Comparison of ENCODE assay signal across 8 mouse cellular contexts in genomic region chr6:5298092-5298554, GRCm38 (mm10). TPM values are rescaled to one million over a fixed set of nuclear protein-coding genes. Genes with fewer than 3 reads are reported as not detected.
A peak's percentile ranks its signal among the peaks of the same experiment; 100 is the strongest.
DNase-seq lines count a peak whose midpoint lies in the region; ATAC-seq and TF ChIP-seq lines count a peak whose summit lies in the region.

Pon2 (minus strand) TSS chr6:5298455.

- H3K36me3 ChIP-seq in embryonic facial prominence, embryonic 12.5 days: no peaks in the 10 kb centered on the region
- H3K36me3 ChIP-seq in limb, embryonic 15.5 days: no peaks in the 10 kb centered on the region
- no peaks in the 10 kb centered on the region for H3K36me3 ChIP-seq in midbrain, postnatal 0 days (ENCODE audit: insufficient read depth, low read length)

- peak; percentile 17 to 41 for DNase-seq in cerebellum, adult 18-20 months
- no peak for DNase-seq in cerebellum, adult 9-10 months
- peak; percentile 87 to 92 for DNase-seq in heart, adult 18-20 months
- DNase-seq in kidney, adult 18-20 months: peak; percentile 85
- peak; percentile 57 for DNase-seq in midbrain, postnatal 0 days (ENCODE audit: low spot score)
- peak; percentile 85 to 93 for DNase-seq in spleen, postnatal 4 days (ENCODE audit: low spot score in 2 of 2)

- WGBS in embryonic facial prominence, embryonic 12.5 days: under 1% methylated on average over 42 of the region's 47 CpGs
- under 1% methylated on average over 47 of the region's 47 CpGs for WGBS in limb, embryonic 15.5 days
- WGBS in midbrain, postnatal 0 days: 2% methylated on average over 41 of the region's 47 CpGs

- peak within 1 kb of the TSS; percentile 70 for H3K27ac ChIP-seq in embryonic facial prominence, embryonic 12.5 days
- H3K27ac ChIP-seq in limb, embryonic 15.5 days: peak within 1 kb of the TSS; percentile 91
- H3K27ac ChIP-seq in midbrain, postnatal 0 days (ENCODE audit: low read depth, low read length): peak within 1 kb of the TSS; percentile 38; the same call in 1 of the 2 replicates

- peak within 1 kb of the TSS; percentile 65 for H3K4me3 ChIP-seq in embryonic facial prominence, embryonic 12.5 days
- peak within 1 kb of the TSS; percentile 70 for H3K4me3 ChIP-seq in limb, embryonic 15.5 days
- H3K4me3 ChIP-seq in midbrain, postnatal 0 days (ENCODE audit: low read depth, low read length): peak within 1 kb of the TSS; percentile 61

- 0 out of 2 replicates have a peak, but pooled peaks cover 4% of the 10 kb centered on the region for H3K27me3 ChIP-seq in embryonic facial prominence, embryonic 12.5 days
- no peaks in the 10 kb centered on the region for H3K27me3 ChIP-seq in limb, embryonic 15.5 days
- peaks cover 6% of the 10 kb centered on the region; the same call in 1 of the 2 replicates for H3K27me3 ChIP-seq in midbrain, postnatal 0 days (ENCODE audit: insufficient read depth, low read length)

- peak; percentile 91 for ATAC-seq in embryonic facial prominence, embryonic 12.5 days (ENCODE audit: insufficient number of reproducible peaks, insufficient read depth, low FRiP score, low TSS enrichment)
- ATAC-seq in limb, embryonic 15.5 days (ENCODE audit: insufficient number of reproducible peaks, low FRiP score, low TSS enrichment, low read depth): peak; percentile 87
- ATAC-seq in midbrain, postnatal 0 days (ENCODE audit: low FRiP score): peak; percentile 89

- peak within 1 kb of the TSS; percentile 61 for H3K9ac ChIP-seq in embryonic facial prominence, embryonic 12.5 days
- H3K9ac ChIP-seq in limb, embryonic 15.5 days: peak within 1 kb of the TSS; percentile 76
- 0 out of 2 replicates have a peak within 1 kb of the TSS, but pooled peaks have one; percentile 55 for H3K9ac ChIP-seq in midbrain, postnatal 0 days (replicated peaks; ENCODE audit: low read length, poor library complexity, severe bottlenecking)

- no peak for TF ChIP-seq CTCF in midbrain, postnatal 0 days (IDR thresholded peaks at IDR 0.05)

- H3K4me1 ChIP-seq in embryonic facial prominence, embryonic 12.5 days: no peaks in the 10 kb centered on the region; the same call in 1 of the 2 replicates
- H3K4me1 ChIP-seq in limb, embryonic 15.5 days: peaks cover 9% of the 10 kb centered on the region; the same call in 1 of the 2 replicates
- no peaks in the 10 kb centered on the region for H3K4me1 ChIP-seq in midbrain, postnatal 0 days (ENCODE audit: insufficient read depth, low read length)

- H3K9me3 ChIP-seq in embryonic facial prominence, embryonic 12.5 days: no peaks in the 10 kb centered on the region
- H3K9me3 ChIP-seq in limb, embryonic 15.5 days: no peaks in the 10 kb centered on the region
- no peaks in the 10 kb centered on the region for H3K9me3 ChIP-seq in midbrain, postnatal 0 days (ENCODE audit: low read length)

- H3K4me2 ChIP-seq in embryonic facial prominence, embryonic 12.5 days (replicated peaks): peak within 1 kb of the TSS; percentile 70
- H3K4me2 ChIP-seq in limb, embryonic 15.5 days: peak within 1 kb of the TSS; percentile 65
- H3K4me2 ChIP-seq in midbrain, postnatal 0 days (ENCODE audit: low read depth, low read length, poor library complexity, severe bottlenecking): peak within 1 kb of the TSS; percentile 99

RNA-seq across cellular contexts. Expression of gene Pon2, which starts in this region (rescaled TPM):
- 24.4 and 25.1 TPM in 2 replicates for polyA plus RNA-seq in embryonic facial prominence, embryonic 12.5 days (2016; fragmentation: Nextera tagmentation; extraction: Ambion mirVana)
- 10 to 100 TPM; 16.7 to 17.6 TPM for total RNA-seq in heart, adult 18-20 months (2021)
- polyA plus RNA-seq in limb, embryonic 15.5 days (2015; fragmentation: Nextera tagmentation; extraction: Ambion mirVana): 57.7 and 58.2 TPM in 2 replicates
- total RNA-seq in midbrain, postnatal 0 days (2014; rRNA removed): 21.1 TPM in 2 replicates
- 29.9 and 30.8 TPM in 2 replicates for polyA plus RNA-seq in midbrain, postnatal 0 days (2015; fragmentation: Nextera tagmentation; extraction: Ambion mirVana)

Comparison
In these comparisons a context has a peak if more than half of its experiments do, and no peak if none do; other contexts are left out.
1. H3K27ac ChIP-seq: peak in every context shown above with its lines; median percentile 91 in limb, embryonic 15.5 days; 70 in embryonic facial prominence, embryonic 12.5 days; 38 in midbrain, postnatal 0 days.